Mouse (Mus musculus): ENCODE results near the gene Mapt.

Gene Mapt

DNA sequence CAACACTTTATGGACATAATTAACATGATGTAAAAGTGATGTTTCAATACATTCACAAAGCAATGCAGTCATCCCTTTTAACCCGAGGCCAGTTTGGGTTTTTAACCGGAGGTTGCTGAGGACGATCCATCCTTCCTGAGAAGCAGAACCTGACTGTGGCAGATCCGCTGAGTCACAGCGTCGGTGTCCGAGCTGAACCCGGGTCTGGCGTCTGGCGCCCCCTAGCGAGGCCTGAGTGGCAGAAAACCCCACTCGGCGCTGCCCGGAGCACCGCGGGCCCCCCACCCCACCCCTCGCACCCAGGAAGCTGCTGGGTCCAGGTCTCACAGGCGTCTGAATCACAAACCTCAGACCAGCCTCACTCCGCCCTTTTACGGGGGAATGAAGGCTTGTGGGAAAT is 47.0 kb downstream of the Mapt start:
- peak in 1 of 2 experiments; percentile 77 for DNase-seq (ENCODE audit: low spot score in 2 of 2)

- DNase-seq (ENCODE audit: low spot score in 2 of 2) = no peak
Observed at GRCm38 (mm10) chr11:104279049-104279448, 47.9 kb downstream of the Mapt start.

DNA sequence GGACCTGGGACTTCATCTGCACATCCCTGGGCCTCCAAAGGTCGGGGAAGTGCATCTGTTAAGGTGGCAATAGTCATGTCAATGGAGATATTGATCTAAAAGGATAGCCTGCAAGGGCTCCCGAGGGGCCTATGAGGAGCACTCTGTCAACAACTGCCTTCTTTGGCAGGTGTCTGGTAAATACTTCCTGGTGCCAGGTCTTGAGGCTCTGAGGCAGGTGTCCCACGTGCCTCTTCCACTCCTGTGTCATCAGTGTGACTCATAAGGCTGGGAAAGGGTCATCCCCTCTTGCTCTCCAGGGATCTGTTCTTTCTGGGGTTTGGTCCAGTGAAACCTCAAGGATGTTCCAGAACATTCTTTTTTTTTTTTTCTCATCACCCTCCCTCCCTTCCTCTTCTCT is 48.3 kb downstream of the Mapt start:
- DNase-seq (ENCODE audit: low spot score in 2 of 2) = no peak

DNA sequence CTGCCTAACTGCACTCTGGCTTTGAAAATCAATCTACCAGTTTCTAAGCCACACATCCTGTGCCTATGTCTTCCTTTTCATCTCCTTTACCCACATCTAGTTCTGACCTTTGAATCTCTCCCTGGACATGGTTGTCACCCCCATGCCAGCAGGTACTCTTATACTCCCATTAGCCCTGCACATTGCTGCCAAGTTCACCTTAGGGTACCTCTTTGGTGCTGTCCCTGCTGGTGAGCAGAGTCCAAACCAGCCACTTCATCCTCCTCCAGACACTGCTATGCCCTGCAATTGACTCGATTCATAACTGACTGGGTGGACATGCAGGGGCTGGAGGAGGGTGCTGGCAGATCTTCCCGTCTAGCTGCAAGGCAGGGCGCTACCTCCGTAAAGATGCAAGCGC is 50.3 kb downstream of the Mapt start:
- no peak for DNase-seq (ENCODE audit: low spot score in 2 of 2)

- no peak for DNase-seq (ENCODE audit: low spot score in 2 of 2)
Observed at GRCm38 (mm10) chr11:104287113-104287512, 55.9 kb downstream of the Mapt start.

DNA sequence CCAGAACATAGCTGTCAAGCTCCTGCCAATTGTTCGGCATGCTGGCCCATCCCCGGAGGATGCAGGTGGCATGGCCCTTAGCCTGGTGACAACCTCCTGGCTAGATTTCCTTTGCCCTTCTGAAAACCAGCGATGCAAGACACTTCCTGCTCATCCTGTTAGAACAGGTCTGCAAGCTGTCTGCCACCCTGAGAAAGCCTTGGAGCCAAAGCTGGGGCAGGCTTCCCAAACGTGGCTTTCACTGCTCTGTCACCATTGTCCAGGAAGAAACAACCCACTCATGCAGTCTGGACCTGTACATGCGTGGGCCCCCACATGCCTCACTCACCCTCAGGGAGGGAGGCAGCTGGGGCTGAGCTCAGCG is 57.6 kb downstream of the Mapt start:
- peak in 1 of 2 experiments; percentile 55 for DNase-seq (ENCODE audit: low spot score in 2 of 2)

- peak; percentile 66 to 74 for DNase-seq (ENCODE audit: low spot score in 2 of 2)
Observed at GRCm38 (mm10) chr11:104289199-104290031, 58.2 kb downstream of the Mapt start.

GRCm38 (mm10) chr11:104292443-104293220 is 61.4 kb downstream of the Mapt start:
- DNase-seq (ENCODE audit: low spot score in 2 of 2) = no peak

DNA sequence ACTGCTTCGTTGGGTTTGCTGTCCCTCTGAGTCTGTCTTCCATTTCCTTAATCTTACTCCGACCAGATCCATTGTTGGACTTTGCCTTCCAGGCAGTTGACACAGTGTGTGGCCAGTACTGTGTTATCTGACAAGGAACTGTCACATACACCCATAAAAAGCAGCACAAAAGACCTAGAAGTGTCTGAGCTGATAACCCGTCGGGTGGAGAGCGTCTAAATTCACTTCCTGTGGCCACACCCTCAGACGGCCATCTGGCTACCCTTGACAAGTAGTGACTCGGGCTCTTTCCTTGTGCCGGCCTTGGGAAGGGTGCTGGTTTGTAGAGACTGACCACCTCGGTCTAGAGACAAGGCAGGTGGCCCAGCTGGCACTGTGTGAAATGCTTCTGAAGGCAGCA is 62.1 kb downstream of the Mapt start:
- no peak for DNase-seq (ENCODE audit: low spot score in 2 of 2)

GRCm38 (mm10) chr11:104295145-104295544 is 64.0 kb downstream of the Mapt start:
- DNase-seq (ENCODE audit: low spot score in 2 of 2) = no peak

DNA sequence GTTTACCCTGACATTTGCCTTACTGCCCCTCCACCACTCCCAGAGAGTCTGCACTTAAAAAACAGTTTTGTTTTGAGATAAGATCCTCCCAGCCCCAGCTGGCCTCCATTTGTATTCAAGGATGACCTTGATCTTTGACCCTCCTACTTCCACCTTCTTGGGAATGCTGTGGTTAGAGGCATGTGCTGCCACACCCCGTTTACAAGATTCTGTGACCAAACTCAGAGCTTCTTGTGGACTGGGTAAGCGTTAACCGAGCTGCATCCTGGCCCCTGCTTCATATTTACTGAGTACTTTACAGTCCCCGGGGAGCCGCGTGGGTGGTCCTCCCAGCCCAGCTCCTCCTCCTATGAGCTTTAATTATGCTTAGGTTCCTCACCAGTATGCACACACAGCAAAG is 64.5 kb downstream of the Mapt start:
- DNase-seq (ENCODE audit: low spot score in 2 of 2) = no peak

GRCm38 (mm10) chr11:104297671-104298070 is 66.5 kb downstream of the Mapt start:
- DNase-seq (ENCODE audit: low spot score in 2 of 2) = no peak

DNA sequence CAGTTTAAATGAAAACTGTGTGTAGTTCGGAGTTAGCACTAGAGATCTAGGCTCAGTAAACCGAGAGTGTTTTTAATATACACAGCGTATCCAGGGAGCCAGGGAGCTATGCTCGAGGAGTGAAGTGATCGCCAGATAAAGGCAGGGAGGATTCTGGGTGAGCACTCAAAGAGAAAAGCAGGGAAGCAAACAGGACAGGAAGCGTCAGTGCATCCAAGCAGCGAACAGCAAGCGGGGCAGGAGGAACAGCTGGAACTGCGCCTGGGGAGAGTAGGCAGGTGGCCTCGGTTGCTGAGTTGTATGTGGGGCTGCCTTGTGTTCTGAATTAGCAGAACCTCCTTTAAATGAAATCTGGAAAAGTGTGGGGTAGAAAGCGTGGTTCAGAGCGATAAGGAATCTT is 71.4 kb downstream of the Mapt start:
- peak in 1 of 2 experiments; percentile 49 for DNase-seq (ENCODE audit: low spot score in 2 of 2)

DNA sequence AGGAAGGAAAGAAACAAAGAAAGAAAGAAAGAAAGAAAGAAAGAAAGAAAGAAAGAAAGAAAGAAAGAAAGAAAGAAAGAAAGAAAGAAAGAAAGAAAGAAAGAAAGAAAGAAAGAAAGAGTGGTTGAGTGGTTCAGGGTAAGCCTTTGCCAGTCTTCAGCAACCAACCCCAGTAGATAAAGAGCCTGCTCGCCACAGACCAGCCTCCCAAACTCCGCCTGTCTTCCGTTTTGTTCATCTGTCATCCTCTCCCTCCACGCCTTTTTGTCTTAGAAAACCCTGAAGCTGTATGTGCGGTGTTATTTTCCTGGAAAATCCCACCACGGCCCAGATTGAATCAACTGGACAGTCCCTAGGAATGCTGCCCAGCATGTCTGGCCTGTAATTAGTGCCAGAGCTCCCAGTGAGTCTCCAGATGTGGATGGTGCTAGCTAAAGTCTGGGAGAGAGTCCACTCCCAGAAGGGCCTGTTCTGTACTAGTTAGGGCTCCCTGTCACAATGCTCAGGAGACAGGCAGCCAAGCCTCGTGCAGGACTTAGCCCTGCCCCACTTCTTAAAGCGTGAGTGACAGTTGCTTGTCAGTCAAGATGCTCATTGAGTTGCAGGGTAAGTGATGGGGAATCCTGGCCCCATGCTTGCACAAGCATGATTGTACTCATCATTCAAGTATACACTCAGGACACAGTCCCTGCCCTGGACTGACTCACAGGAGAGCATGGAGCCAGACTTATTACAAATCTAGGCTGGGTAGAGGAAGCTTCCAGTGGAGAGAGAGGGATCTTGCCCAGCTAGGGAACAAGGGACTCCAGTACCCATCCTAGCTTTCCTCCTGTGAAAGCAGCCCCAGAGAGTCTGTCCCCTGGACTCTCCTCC is 72.1 kb downstream of the Mapt start:
- no peak for DNase-seq (ENCODE audit: low spot score in 2 of 2)

DNA sequence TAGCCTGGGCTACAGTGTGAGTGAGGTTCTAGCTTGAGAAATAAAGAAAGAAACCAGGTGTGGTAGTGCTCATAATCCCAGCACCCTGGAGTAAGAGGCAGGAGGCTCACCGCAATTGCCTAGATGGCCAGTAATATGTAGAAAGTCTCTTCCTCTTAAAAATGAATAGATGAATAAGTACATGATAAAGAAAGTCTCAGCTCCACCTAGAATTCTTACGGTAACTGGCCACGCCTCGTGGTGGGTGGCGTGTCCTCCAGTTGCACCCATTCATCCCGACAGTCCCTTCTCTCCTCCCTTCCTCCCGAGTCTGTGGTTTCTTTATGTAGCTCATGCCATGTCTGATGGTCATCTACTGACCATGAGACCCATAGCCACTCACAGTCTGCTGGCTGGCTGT is 74.5 kb downstream of the Mapt start:
- DNase-seq (ENCODE audit: low spot score in 2 of 2) = no peak

- DNase-seq (ENCODE audit: low spot score in 2 of 2) = no peak
Observed at GRCm38 (mm10) chr11:104306483-104306882, 75.3 kb downstream of the Mapt start.

GRCm38 (mm10) chr11:104307136-104307535 is 75.9 kb downstream of the Mapt start:
- DNase-seq (ENCODE audit: low spot score in 2 of 2) = no peak

- no peak for DNase-seq (ENCODE audit: low spot score in 2 of 2)
Observed at GRCm38 (mm10) chr11:104309377-104310225, 78.4 kb downstream of the Mapt start.

GRCm38 (mm10) chr11:104310226-104310887 is 79.2 kb downstream of the Mapt start:
- no peak for DNase-seq (ENCODE audit: low spot score in 2 of 2)

- no peak for DNase-seq (ENCODE audit: low spot score in 2 of 2)
Observed at GRCm38 (mm10) chr11:104311643-104312042, 80.5 kb downstream of the Mapt start.

GRCm38 (mm10) chr11:104315703-104316102 is 84.5 kb downstream of the Mapt start:
- DNase-seq (ENCODE audit: low spot score in 2 of 2) = peak in 1 of 2 experiments; percentile 86
